8 mouse cellular contexts compared by ENCODE assay signal in genomic region chr7:134224741-134225612, GRCm38 (mm10). TPM values are rescaled to one million over a fixed set of nuclear protein-coding genes. Genes with fewer than 3 reads are reported as not detected.
A peak's percentile ranks its signal among the peaks of the same experiment; 100 is the strongest.
DNase-seq lines count a peak whose midpoint lies in the region; ATAC-seq and TF ChIP-seq lines count a peak whose summit lies in the region.

No protein-coding gene starts in this region.

- no peak for TF ChIP-seq EP300 in ES-Bruce4 (IDR thresholded peaks at IDR 0.05; ENCODE audit: insufficient read depth, low read depth, low read length)

- intact Hi-C loops in heart, postnatal 25 days (cut with DNase I), result loop anchor here (5.0 kb wide), 4 partner anchors 122 to 418 kb away; no protein-coding TSS in a partner anchor

- no peaks in the 10 kb centered on the region for H3K4me1 ChIP-seq in ES-Bruce4 (ENCODE audit: control insufficient read depth, insufficient read depth, low read length)
- H3K4me1 ChIP-seq in forebrain, postnatal 0 days (ENCODE audit: insufficient read depth), result peaks cover 6% of the 10 kb centered on the region; the same call in 1 of the 2 replicates
- H3K4me1 ChIP-seq in lung, embryonic 14.5 days (ENCODE audit: insufficient read depth), result peaks cover 28% of the 10 kb centered on the region

- WGBS in forebrain, postnatal 0 days, result under 1% methylated on average over 85 of the region's 90 CpGs
- under 1% methylated on average over 90 of the region's 90 CpGs for WGBS in lung, embryonic 14.5 days

- no peaks in the 10 kb centered on the region for H3K9me3 ChIP-seq in ES-Bruce4 (replicated peaks; ENCODE audit: control insufficient read depth, insufficient read depth, low read length, poor library complexity, severe bottlenecking)
- H3K9me3 ChIP-seq in forebrain, postnatal 0 days (ENCODE audit: low read length), result no peaks in the 10 kb centered on the region
- no peaks in the 10 kb centered on the region for H3K9me3 ChIP-seq in lung, embryonic 14.5 days (ENCODE audit: low read depth, low read length)

- peak; percentile 76 for ATAC-seq in forebrain, postnatal 0 days
- peak; percentile 69 for ATAC-seq in lung, embryonic 14.5 days (ENCODE audit: insufficient read depth)
- no peak for ATAC-seq in erythroid progenitor cell, adult 5-6 weeks (replicated peaks; ENCODE audit: low FRiP score, poor library complexity, severe bottlenecking)

- peak overlapping the region; percentile 98 for H3K4me2 ChIP-seq in forebrain, postnatal 0 days (ENCODE audit: low read depth)
- peak overlapping the region; percentile 89 for H3K4me2 ChIP-seq in lung, embryonic 14.5 days

- no peak for TF ChIP-seq CTCF in ES-Bruce4 (IDR thresholded peaks at IDR 0.05; ENCODE audit: low read depth, low read length)
- TF ChIP-seq CTCF in brain, embryonic 14.5 days (IDR thresholded peaks at IDR 0.05; ENCODE audit: borderline replicate concordance, extremely low read depth, insufficient read depth, insufficient read length), result no peak
- no peak for TF ChIP-seq CTCF in forebrain, postnatal 0 days (IDR thresholded peaks at IDR 0.05; ENCODE audit: low read depth)
- no peak for TF ChIP-seq CTCF in layer of hippocampus, adult 2 months (conservative IDR thresholded peaks at IDR 0.05)
- no peak for TF ChIP-seq CTCF in lung, embryonic 14.5 days (IDR thresholded peaks at IDR 0.05; ENCODE audit: low read depth)

- H3K27me3 ChIP-seq in ES-Bruce4 (ENCODE audit: control insufficient read depth, insufficient read depth, low read length, poor library complexity, severe bottlenecking), result peaks cover 17% of the 10 kb centered on the region
- H3K27me3 ChIP-seq in forebrain, postnatal 0 days (ENCODE audit: insufficient read depth, low read length), result no peaks in the 10 kb centered on the region
- no peaks in the 10 kb centered on the region for H3K27me3 ChIP-seq in lung, embryonic 14.5 days (ENCODE audit: insufficient read depth, low read length)

- no peak for TF ChIP-seq POLR2A in ES-Bruce4 (IDR thresholded peaks at IDR 0.05; ENCODE audit: insufficient read depth, low read length)
- TF ChIP-seq POLR2A in brain, embryonic 14.5 days (IDR thresholded peaks at IDR 0.05; ENCODE audit: borderline replicate concordance, extremely low read depth, insufficient read depth, insufficient read length, poor library complexity, severe bottlenecking), result no peak

- H3K27ac ChIP-seq in ES-Bruce4 (ENCODE audit: insufficient read depth, low read length), result no peak overlapping the region
- peak overlapping the region; percentile 21 for H3K27ac ChIP-seq in forebrain, postnatal 0 days (ENCODE audit: low read depth, low read length)
- peak overlapping the region; percentile 81 for H3K27ac ChIP-seq in layer of hippocampus, adult 2 months
- H3K27ac ChIP-seq in lung, embryonic 14.5 days (ENCODE audit: low read depth), result peak overlapping the region; percentile 90

- peak overlapping the region; percentile 37 for H3K9ac ChIP-seq in ES-Bruce4 (ENCODE audit: low read depth, poor library complexity, severe bottlenecking)
- peak overlapping the region; percentile 54 for H3K9ac ChIP-seq in forebrain, postnatal 0 days
- H3K9ac ChIP-seq in lung, embryonic 14.5 days, result peak overlapping the region; percentile 75

- DNase-seq in brain, embryonic 14.5 days (ENCODE audit: low read depth), result peak; percentile 76
- peak; percentile 59 for DNase-seq in forebrain, postnatal 0 days
- DNase-seq in heart, postnatal 25 days (ENCODE audit: low spot score), result peak; percentile 45
- peak; percentile 46 to 48 for DNase-seq in layer of hippocampus, adult 2 months (ENCODE audit: low spot score in 2 of 2)
- peak; percentile 89 for DNase-seq in lung, embryonic 14.5 days
- DNase-seq in retina, postnatal 1 day, result peak; percentile 93

- H3K36me3 ChIP-seq in ES-Bruce4 (ENCODE audit: control insufficient read depth, insufficient read depth, low read length, poor library complexity, severe bottlenecking), result no peaks in the 10 kb centered on the region
- H3K36me3 ChIP-seq in forebrain, postnatal 0 days (ENCODE audit: insufficient read depth), result no peaks in the 10 kb centered on the region
- 0 out of 2 replicates have a peak, but pooled peaks cover 3% of the 10 kb centered on the region for H3K36me3 ChIP-seq in lung, embryonic 14.5 days (ENCODE audit: insufficient read depth)

- peak overlapping the region; percentile 40 for H3K4me3 ChIP-seq in ES-Bruce4 (ENCODE audit: low read depth, low read length)
- peak overlapping the region; percentile 62 for H3K4me3 ChIP-seq in forebrain, postnatal 0 days (ENCODE audit: low read depth, low read length)
- H3K4me3 ChIP-seq in layer of hippocampus, adult 2 months, result peak overlapping the region; percentile 74
- peak overlapping the region; percentile 67 for H3K4me3 ChIP-seq in lung, embryonic 14.5 days (ENCODE audit: low read depth, low read length)

RNA-seq across cellular contexts. Expression of gene Adam12, which starts 7.0 kb away (rescaled TPM):
- polyA plus RNA-seq in ES-Bruce4 (2011; ENCODE audit: insufficient read depth, insufficient read length, low read depth, missing spikeins), result 1.0 and 1.5 TPM in 2 replicates
- polyA plus RNA-seq in brain, embryonic 14.5 days (2012; rRNA removed), result 3.5 and 6.3 TPM in 2 replicates
- 13.3 and 14.2 TPM in 2 replicates for total RNA-seq in forebrain, postnatal 0 days (2014; rRNA removed)
- 1.9 and 2.1 TPM in 2 replicates for polyA plus RNA-seq in forebrain, postnatal 0 days (2015; fragmentation: Nextera tagmentation; extraction: Ambion mirVana)
- total RNA-seq in heart, postnatal 25 days (2021), result 1 to 10 TPM in 1 of 2 experiments, under 1 TPM in 1; 0.78 to 1.4 TPM
- 1 to 10 TPM; 7.8 to 9.0 TPM for total RNA-seq in layer of hippocampus, adult 2 months (2021)
- 40.3 and 50.9 TPM in 2 replicates for polyA plus RNA-seq in lung, embryonic 14.5 days (2014; fragmentation: Nextera tagmentation; extraction: Ambion mirVana)
- not detected in 2 replicates for total RNA-seq in erythroid progenitor cell, adult 5-6 weeks (2015; ENCODE audit: low replicate concordance)
- total RNA-seq in erythroid progenitor cell, adult 5-6 weeks (2017; ENCODE audit: low replicate concordance), result 0.90 TPM in 1 of 2 replicates, not detected in the other
